Mouse (Mus musculus): ENCODE measurements around the gene Mtg2. TPM values are rescaled to one million over a fixed set of nuclear protein-coding genes. Genes with fewer than 3 reads are reported as not detected.

The Mtg2 gene
- total RNA-seq, 2 experiments from 2014 or later = 16.2 to 17.5 TPM

GRCm38 (mm10) chr2:180119439-180120291 lies 49.3 kb downstream of the Mtg2 start:
- intact Hi-C loops (cut with DNase I) = no loop called here
- no peak for DNase-seq (ENCODE audit: extremely low spot score in 1 of 2, low spot score in 2 of 2)

GRCm38 (mm10) chr2:180120292-180120761 lies 49.9 kb downstream of the Mtg2 start:
- intact Hi-C loops (cut with DNase I) = no loop called here
- DNase-seq (ENCODE audit: extremely low spot score in 1 of 2, low spot score in 2 of 2) = no peak

GRCm38 (mm10) chr2:180124192-180124591 lies 53.8 kb downstream of the Mtg2 start:
- DNase-seq (ENCODE audit: extremely low spot score in 1 of 2, low spot score in 2 of 2) = no peak
- intact Hi-C loops (cut with DNase I) = no loop called here

- intact Hi-C loops (cut with DNase I) = no loop called here
- peak in 1 of 2 experiments; percentile 60 for DNase-seq (ENCODE audit: extremely low spot score in 1 of 2, low spot score in 2 of 2)
Measured at GRCm38 (mm10) chr2:180126195-180126594, 55.8 kb downstream of the Mtg2 start.

- intact Hi-C loops (cut with DNase I) = no loop called here
- DNase-seq (ENCODE audit: extremely low spot score in 1 of 2, low spot score in 2 of 2) = no peak
Measured at GRCm38 (mm10) chr2:180127675-180128074, 57.3 kb downstream of the Mtg2 start.

- no peak for DNase-seq (ENCODE audit: extremely low spot score in 1 of 2, low spot score in 2 of 2)
- intact Hi-C loops (cut with DNase I) = no loop called here
Measured at GRCm38 (mm10) chr2:180133231-180133630, 62.8 kb downstream of the Mtg2 start.

- intact Hi-C loops (cut with DNase I) = no loop called here
- no peak for DNase-seq (ENCODE audit: extremely low spot score in 1 of 2, low spot score in 2 of 2)
Measured at GRCm38 (mm10) chr2:180133911-180134310, 63.5 kb downstream of the Mtg2 start.

GRCm38 (mm10) chr2:180135414-180135813 lies 65.0 kb downstream of the Mtg2 start:
- intact Hi-C loops (cut with DNase I) = no loop called here
- no peak for DNase-seq (ENCODE audit: extremely low spot score in 1 of 2, low spot score in 2 of 2)

Other genes starting within 250 kb of the Mtg2 start
- 10 to 100 TPM; 19.5 to 20.9 TPM for gene Taf4, start 93.9 kb upstream of the Mtg2 start, total RNA-seq (2021)
- gene Lsm14b, start 45.6 kb upstream of the Mtg2 start, total RNA-seq (2021) = 100 to 1,000 TPM; 142 to 143 TPM
- gene Psma7, start 28.2 kb upstream of the Mtg2 start, total RNA-seq (2021) = 100 to 1,000 TPM; 214 to 221 TPM
- 10 to 100 TPM; 35.8 to 37.3 TPM for gene Ss18l1, start 28.1 kb upstream of the Mtg2 start, total RNA-seq (2021)
- 10 to 100 TPM; 35.9 to 42.1 TPM for gene Hrh3, start 33.9 kb downstream of the Mtg2 start, total RNA-seq (2021)
- gene Osbpl2, start 48.7 kb downstream of the Mtg2 start, total RNA-seq (2021) = 10 to 100 TPM; 54.1 to 58.4 TPM
- gene Adrm1, start 100.9 kb downstream of the Mtg2 start, total RNA-seq (2021) = 100 to 1,000 TPM; 111 to 112 TPM
- gene Lama5, start 155.3 kb downstream of the Mtg2 start, total RNA-seq (2021) = 1 to 10 TPM; 7.1 to 9.4 TPM
- 100 to 1,000 TPM; 551 to 611 TPM for gene Rps21, start 186.8 kb downstream of the Mtg2 start, total RNA-seq (2021)
- 10 to 100 TPM; 37.6 TPM for gene Cables2, start 202.9 kb downstream of the Mtg2 start, total RNA-seq (2021)
- not detected for gene Rbbp8nl, start 219.3 kb downstream of the Mtg2 start, total RNA-seq (2021)

Measured in left cerebral cortex, postnatal 10 days (tissue).